Mouse (Mus musculus) lung, adult 18-20 months (tissue): ENCODE results near the gene Txlna.

Source experiments
- DNase-seq, 2 experiments: peaks; one replicate each; pipeline ENCODE4 v3.0.0; 2022; ENCODE audit warnings: mixed read lengths in 2 of 2

The Txlna gene

GRCm38 (mm10) chr4:129640638-129641467, at the start of gene Txlna:
TSS of gene Txlna (minus strand) at chr4:129641065.
- DNase-seq = peak; percentile 97 to 98

- no peak for DNase-seq
Observed at GRCm38 (mm10) chr4:129684531-129684930, 43.7 kb upstream of the Txlna start.

GRCm38 (mm10) chr4:129683901-129684493, 43.1 kb upstream of the Txlna start:
- no peak for DNase-seq

GRCm38 (mm10) chr4:129681837-129682236, 41.0 kb upstream of the Txlna start:
- DNase-seq = no peak

- DNase-seq = no peak
Observed at GRCm38 (mm10) chr4:129672878-129673449, 32.1 kb upstream of the Txlna start.

GRCm38 (mm10) chr4:129672083-129672877, 31.4 kb upstream of the Txlna start, which contains the start of gene Kpna6:
TSS of gene Kpna6 (minus strand) at chr4:129672767.
- peak; percentile 90 to 91 for DNase-seq

GRCm38 (mm10) chr4:129671491-129672082, 30.7 kb upstream of the Txlna start:
- DNase-seq = peak; percentile 25 to 58

- no peak for DNase-seq
Observed at GRCm38 (mm10) chr4:129662255-129662813, 21.5 kb upstream of the Txlna start.

GRCm38 (mm10) chr4:129661584-129661983, 20.7 kb upstream of the Txlna start:
- DNase-seq = no peak

- DNase-seq = no peak
Observed at GRCm38 (mm10) chr4:129654770-129655169, 13.9 kb upstream of the Txlna start.

GRCm38 (mm10) chr4:129650359-129650758, 9.5 kb upstream of the Txlna start:
- DNase-seq = no peak

- no peak for DNase-seq
Observed at GRCm38 (mm10) chr4:129648656-129649055, 7.8 kb upstream of the Txlna start.

- DNase-seq = no peak
Observed at GRCm38 (mm10) chr4:129645204-129645603, 4.3 kb upstream of the Txlna start.

GRCm38 (mm10) chr4:129641756-129642155, 891 bp upstream of the Txlna start:
- DNase-seq = peak in 1 of 2 experiments; percentile 33

- DNase-seq = peak; percentile 51 to 56
Observed at GRCm38 (mm10) chr4:129640101-129640637, 696 bp downstream of the Txlna start.

- no peak for DNase-seq
Observed at GRCm38 (mm10) chr4:129639221-129639620, 1.6 kb downstream of the Txlna start.

- DNase-seq = no peak
Observed at GRCm38 (mm10) chr4:129633852-129634251, 7.0 kb downstream of the Txlna start.

- DNase-seq = no peak
Observed at GRCm38 (mm10) chr4:129631867-129632266, 9.0 kb downstream of the Txlna start.

GRCm38 (mm10) chr4:129630944-129631343, 9.9 kb downstream of the Txlna start:
- peak in 1 of 2 experiments; percentile 48 for DNase-seq

GRCm38 (mm10) chr4:129626035-129626434, 14.8 kb downstream of the Txlna start:
- no peak for DNase-seq

GRCm38 (mm10) chr4:129625496-129625895, 15.4 kb downstream of the Txlna start:
- DNase-seq = no peak

GRCm38 (mm10) chr4:129625029-129625370, 15.9 kb downstream of the Txlna start:
- peak; percentile 56 to 57 for DNase-seq
